Mouse (Mus musculus) myocyte (in vitro differentiated cells): ENCODE data around the gene Sox6. TPM values are rescaled to one million over a fixed set of nuclear protein-coding genes. Genes with fewer than 3 reads are reported as not detected.

Experiments used
- H3K27me3 ChIP-seq: one replicate; pipeline ENCODE4 v1.6.1; 2011; ENCODE audit not compliant: control insufficient read depth, insufficient read depth, insufficient read length
- H3K36me3 ChIP-seq: one replicate; pipeline ENCODE4 v1.6.1; 2011; ENCODE audit not compliant: control insufficient read depth, insufficient read depth
- H3K4me2 ChIP-seq: one replicate; pipeline ENCODE4 v1.6.1; 2011; ENCODE audit warnings: low read depth, control low read depth
- H3K4me3 ChIP-seq: one replicate; pipeline ENCODE4 v1.5.1; 2011; ENCODE audit warnings: mild to moderate bottlenecking, control low read depth, moderate library complexity
- H3K79me2 ChIP-seq: one replicate; pipeline ENCODE4 v1.6.1; 2011; ENCODE audit not compliant: control insufficient read depth, insufficient read depth
- H3ac ChIP-seq: one replicate; pipeline ENCODE4 v1.6.1; 2011; ENCODE audit not compliant: control insufficient read depth, insufficient read length
- CEBPB ChIP-seq: IDR thresholded peaks from 2 replicates; pipeline ENCODE4 v1.6.1; 2011; ENCODE audit warnings: mild to moderate bottlenecking, moderate library complexity; ENCODE audit not compliant: poor library complexity, insufficient read depth, severe bottlenecking
- E2F4 ChIP-seq: IDR thresholded peaks from one replicate; pipeline ENCODE4 v1.6.1; 2011; ENCODE audit warnings: mild to moderate bottlenecking, control low read depth, moderate library complexity; ENCODE audit not compliant: insufficient read depth
- MAX ChIP-seq: IDR thresholded peaks from one replicate; pipeline ENCODE4 v1.6.1; 2011; ENCODE audit warnings: low read depth, mild to moderate bottlenecking, control low read depth
- MYOD1 ChIP-seq, 3 experiments: IDR thresholded peaks; one replicate each; pipeline ENCODE4 v1.6.1; 2011; ENCODE audit warnings: control low read depth in 2 of 3, low read depth in 2 of 3, mild to moderate bottlenecking in 2 of 3, moderate library complexity in 1 of 3; ENCODE audit not compliant: insufficient read length in 2 of 3, control insufficient read depth in 1 of 3
- MYOG ChIP-seq, 3 experiments: IDR thresholded peaks; one replicate each; pipeline ENCODE4 v1.6.1; 2011; ENCODE audit warnings: control low read depth in 2 of 3, low read depth in 2 of 3, mild to moderate bottlenecking in 2 of 3; ENCODE audit not compliant: insufficient read length in 2 of 3, control insufficient read depth in 1 of 3, insufficient read depth in 1 of 3
- POLR2A ChIP-seq: IDR thresholded peaks from one replicate; pipeline ENCODE4 v1.6.1; 2011; ENCODE audit warnings: low read depth, mild to moderate bottlenecking, control low read depth, moderate library complexity; ENCODE audit not compliant: insufficient read length
- POLR2AphosphoS2 ChIP-seq: IDR thresholded peaks from one replicate; pipeline ENCODE4 v1.6.1; 2011; ENCODE audit warnings: low read depth, control low read depth; ENCODE audit not compliant: insufficient read length
- REST ChIP-seq: IDR thresholded peaks from one replicate; pipeline ENCODE4 v1.6.1; 2011; ENCODE audit warnings: mild to moderate bottlenecking, control low read depth, moderate library complexity; ENCODE audit not compliant: insufficient read depth, insufficient read length
- SRF ChIP-seq: IDR thresholded peaks from one replicate; pipeline ENCODE4 v1.6.1; 2011; ENCODE audit warnings: low read depth; ENCODE audit not compliant: control insufficient read depth, insufficient read length
- TCF12 ChIP-seq: IDR thresholded peaks from one replicate; pipeline ENCODE4 v1.6.1; 2011; ENCODE audit warnings: mild to moderate bottlenecking, control low read depth; ENCODE audit not compliant: poor library complexity, insufficient read depth, severe bottlenecking
- TCF3 ChIP-seq: IDR thresholded peaks from one replicate; pipeline ENCODE4 v1.6.1; 2011; ENCODE audit warnings: low read depth, control low read depth; ENCODE audit not compliant: insufficient read length
- USF1 ChIP-seq: IDR thresholded peaks from one replicate; pipeline ENCODE4 v1.6.1; 2011; ENCODE audit warnings: low read depth, mild to moderate bottlenecking, control low read depth, moderate library complexity
- polyA plus RNA-seq: library from polyadenylated mRNA; unstranded; fragments of >200 nt; fragmentation: generic; extraction: Trizol; gene quantifications from one replicate; pipeline ENCODE4 v1.2.1, GENCODE M21; 2012; ENCODE audit warnings: missing spikeins

Sox6 gene
- polyA plus RNA-seq, 1 experiment: 0.11 TPM

- TF ChIP-seq USF1 (no peak), POLR2A (no peak), CEBPB (no peak), TCF12 (no peak), TCF3 (no peak), POLR2AphosphoS2 (no peak), MAX (no peak), REST (no peak), E2F4 (no peak), MYOD1 (IDR thresholded peaks at IDR 0.05; ENCODE audit: control insufficient read depth in 1 of 3, insufficient read length in 2 of 3, low read depth in 2 of 3) (no peak), SRF (no peak), MYOG (IDR thresholded peaks at IDR 0.05; ENCODE audit: control insufficient read depth in 1 of 3, insufficient read depth in 1 of 3, insufficient read length in 2 of 3, low read depth in 2 of 3) (no peak)
- no peak overlapping the region for H3K4me2 ChIP-seq
- no peak overlapping the region for H3ac ChIP-seq
- H3K4me3 ChIP-seq: no peak overlapping the region
- no peaks in the 10 kb centered on the region for H3K36me3 ChIP-seq
- H3K79me2 ChIP-seq: no peaks in the 10 kb centered on the region
- no peaks in the 10 kb centered on the region for H3K27me3 ChIP-seq
Measured at GRCm38 (mm10) chr7:115511091-115511490, 527.5 kb downstream of the Sox6 start.

GRCm38 (mm10) chr7:115510045-115510444 is 528.6 kb downstream of the Sox6 start:
- no peaks in the 10 kb centered on the region for H3K27me3 ChIP-seq
- H3K36me3 ChIP-seq: no peaks in the 10 kb centered on the region
- TF ChIP-seq REST (no peak), POLR2AphosphoS2 (no peak), MYOD1 (IDR thresholded peaks at IDR 0.05; ENCODE audit: control insufficient read depth in 1 of 3, insufficient read length in 2 of 3, low read depth in 2 of 3) (no peak), TCF12 (no peak), TCF3 (no peak), E2F4 (no peak), POLR2A (no peak), USF1 (no peak), SRF (no peak), MYOG (IDR thresholded peaks at IDR 0.05; ENCODE audit: control insufficient read depth in 1 of 3, insufficient read depth in 1 of 3, insufficient read length in 2 of 3, low read depth in 2 of 3) (no peak), MAX (no peak), CEBPB (no peak)
- H3K4me3 ChIP-seq: no peak overlapping the region
- H3K79me2 ChIP-seq: no peaks in the 10 kb centered on the region
- H3ac ChIP-seq: no peak overlapping the region
- no peak overlapping the region for H3K4me2 ChIP-seq

DNA sequence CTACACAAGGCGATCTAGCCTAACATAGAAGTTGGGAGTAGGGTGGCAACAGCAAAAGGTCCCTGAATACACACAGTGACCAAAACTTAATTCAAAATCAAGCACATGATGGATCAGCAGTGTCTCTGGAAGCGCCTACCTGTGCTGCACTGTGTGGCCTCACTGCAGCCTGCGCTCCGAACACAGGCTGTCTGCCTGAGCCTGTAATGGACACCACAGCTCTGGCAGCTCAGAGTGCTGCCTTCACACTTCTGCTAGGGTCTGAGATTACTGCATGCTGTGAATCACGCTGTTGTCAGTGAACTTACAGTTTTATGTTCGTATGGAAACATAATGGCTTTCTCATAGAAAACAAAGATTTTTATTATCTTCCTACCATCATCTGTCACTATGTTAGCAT is 532.2 kb downstream of the Sox6 start:
- no peaks in the 10 kb centered on the region for H3K36me3 ChIP-seq
- H3ac ChIP-seq: no peak overlapping the region
- no peak overlapping the region for H3K4me2 ChIP-seq
- H3K27me3 ChIP-seq: no peaks in the 10 kb centered on the region
- no peak overlapping the region for H3K4me3 ChIP-seq
- H3K79me2 ChIP-seq: no peaks in the 10 kb centered on the region
- TF ChIP-seq CEBPB: no peak

DNA sequence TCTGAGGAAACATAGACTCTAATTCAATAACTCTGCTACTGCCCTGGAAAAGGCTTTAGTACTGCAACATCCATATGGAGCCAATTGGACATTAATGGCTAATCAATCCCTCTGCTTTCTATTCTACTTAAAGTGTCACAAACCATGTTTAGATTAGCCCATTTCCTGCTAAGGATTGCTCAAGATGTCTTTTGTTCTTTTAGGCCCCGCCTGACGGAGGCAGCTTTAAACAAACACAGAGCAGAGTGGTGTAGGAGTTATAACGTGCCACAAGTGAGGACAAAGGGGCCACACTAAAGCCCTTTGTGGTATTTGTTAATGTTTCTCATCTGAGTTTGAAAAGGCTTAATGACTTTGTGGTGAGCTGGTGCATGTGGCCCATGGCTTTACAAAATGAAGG is 537.1 kb downstream of the Sox6 start:
- Histone ChIP-seq H3K27me3 (no peaks in the 10 kb centered on the region), H3ac (no peak overlapping the region), H3K4me3 (no peak overlapping the region), H3K4me2 (no peak overlapping the region), H3K79me2 (no peaks in the 10 kb centered on the region), H3K36me3 (no peaks in the 10 kb centered on the region)
- no peak for TF ChIP-seq REST
- TF ChIP-seq POLR2A: no peak
- TF ChIP-seq MYOG (IDR thresholded peaks at IDR 0.05; ENCODE audit: control insufficient read depth in 1 of 3, insufficient read depth in 1 of 3, insufficient read length in 2 of 3, low read depth in 2 of 3): no peak
- TF ChIP-seq TCF3: no peak

- no peaks in the 10 kb centered on the region for H3K27me3 ChIP-seq
- H3ac ChIP-seq: no peak overlapping the region
- H3K79me2 ChIP-seq: no peaks in the 10 kb centered on the region
- H3K4me2 ChIP-seq: no peak overlapping the region
- H3K36me3 ChIP-seq: no peaks in the 10 kb centered on the region
- H3K4me3 ChIP-seq: no peak overlapping the region
- TF ChIP-seq MYOD1 (IDR thresholded peaks at IDR 0.05; ENCODE audit: control insufficient read depth in 1 of 3, insufficient read length in 2 of 3, low read depth in 2 of 3) (no peak), POLR2AphosphoS2 (no peak), TCF3 (no peak), TCF12 (no peak), POLR2A (no peak), E2F4 (no peak), MYOG (IDR thresholded peaks at IDR 0.05; ENCODE audit: control insufficient read depth in 1 of 3, insufficient read depth in 1 of 3, insufficient read length in 2 of 3, low read depth in 2 of 3) (no peak), SRF (no peak), MAX (no peak), REST (no peak), USF1 (no peak), CEBPB (no peak)
Measured at GRCm38 (mm10) chr7:115500825-115501224, 537.8 kb downstream of the Sox6 start.
